Mouse (Mus musculus) spleen, embryonic (tissue): Measurements from ENCODE around the gene B3gnt9.

ENCODE experiments used
- CTCF ChIA-PET: fragments of 350-600 bp; sonication (Branson Sonifier 250); formaldehyde crosslinking; loops from one replicate; lab custom pipeline; 2022; lab: Charles Lee

The B3gnt9 gene

DNA sequence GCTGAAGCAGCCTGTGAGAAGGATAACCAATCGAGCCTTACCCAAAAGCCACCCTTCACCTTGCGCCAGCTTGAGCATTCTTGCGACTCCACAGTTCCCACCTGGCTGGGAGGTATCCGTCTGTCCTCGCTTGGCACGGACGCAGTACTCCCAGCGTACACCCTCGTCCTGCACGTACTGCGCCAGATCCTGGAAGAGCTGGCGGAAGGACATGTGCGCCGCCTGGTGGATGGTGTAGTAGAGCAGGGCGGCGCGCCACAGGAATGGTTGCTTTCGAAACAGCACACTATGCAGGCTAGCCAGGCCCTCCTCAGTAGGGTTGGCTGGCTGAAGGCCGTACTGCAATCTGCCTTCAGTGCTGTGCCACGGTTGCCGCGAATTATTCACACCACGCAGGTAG is 28.1 kb upstream of the B3gnt9 start:
- CTCF ChIA-PET, result interaction anchor here (0.9 to 1.1 kb wide), 3 partner anchors 24 to 104 kb away, joined by 3 to 5 read pairs (median 4); partner anchors contain the start of gene B3gnt9

DNA sequence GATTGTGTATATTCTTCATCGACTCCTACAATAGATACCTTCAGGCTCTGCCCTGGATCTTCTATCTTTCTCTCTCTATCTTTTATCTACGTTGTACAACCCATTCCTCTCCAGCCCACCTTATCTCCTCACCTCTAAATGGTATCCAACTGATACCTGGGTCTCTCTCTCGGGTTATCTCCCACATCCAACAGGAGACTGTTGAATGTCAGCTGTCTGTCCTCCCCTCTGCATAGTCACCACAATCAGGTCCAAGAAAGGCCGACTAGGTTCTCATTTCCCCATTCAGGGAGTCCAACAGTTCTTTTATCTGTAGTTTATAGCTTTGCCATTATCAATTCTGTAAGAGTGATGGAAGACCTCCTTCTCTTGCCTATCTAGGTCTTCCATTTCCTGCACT is 27.3 kb upstream of the B3gnt9 start:
- CTCF ChIA-PET, result interaction anchor here (1.0 to 1.1 kb wide), 2 partner anchors 23 to 27 kb away, joined by 4 to 5 read pairs; partner anchors contain the start of gene B3gnt9

DNA sequence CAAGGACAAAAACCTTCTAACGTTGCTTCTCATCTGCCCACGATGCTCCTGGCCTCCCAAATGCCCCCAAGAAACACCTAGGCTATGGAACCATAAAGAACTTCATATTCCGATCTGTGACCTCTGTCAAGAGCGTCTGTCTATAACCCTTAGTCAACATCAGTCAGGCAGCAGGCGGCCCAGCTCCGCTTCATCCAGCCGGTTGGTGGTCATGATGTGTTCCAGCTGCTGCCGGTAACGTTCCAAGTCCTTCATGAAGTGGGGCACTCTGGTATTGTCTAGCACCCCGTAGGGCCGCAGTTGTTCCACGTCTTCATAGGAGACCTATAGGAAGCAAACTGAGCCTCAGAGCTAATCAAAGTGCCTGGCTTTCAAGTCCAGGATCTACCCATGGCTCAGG is 26.9 kb upstream of the B3gnt9 start:
- CTCF ChIA-PET, result interaction anchor here (1.0 kb wide), 1 partner anchor 16 kb away, joined by 3 read pairs; the partner anchor contains the start of gene E2f4

DNA sequence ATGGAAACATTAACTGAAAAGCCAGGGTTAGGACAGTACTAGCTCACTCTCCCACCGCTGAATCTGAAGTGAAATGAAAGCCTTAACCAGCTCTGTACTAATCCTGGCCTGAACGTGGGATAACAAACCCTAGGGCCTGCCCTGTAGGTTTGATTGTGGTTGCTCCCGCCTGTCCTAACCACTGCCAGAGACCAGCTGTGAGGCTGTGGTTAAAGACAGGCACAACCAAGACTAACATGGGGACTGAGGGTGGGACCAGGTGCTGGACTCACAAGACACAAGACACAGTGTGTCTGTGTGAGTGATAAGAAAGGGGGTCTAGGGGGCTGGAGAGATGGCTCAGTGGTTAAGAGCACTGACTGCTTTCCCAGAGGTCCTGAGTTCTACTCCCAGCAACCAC is 25.6 kb upstream of the B3gnt9 start:
- CTCF ChIA-PET, result interaction anchor here (1.3 kb wide), 1 partner anchor 27 kb away, joined by 4 read pairs; no protein-coding TSS in a partner anchor

DNA sequence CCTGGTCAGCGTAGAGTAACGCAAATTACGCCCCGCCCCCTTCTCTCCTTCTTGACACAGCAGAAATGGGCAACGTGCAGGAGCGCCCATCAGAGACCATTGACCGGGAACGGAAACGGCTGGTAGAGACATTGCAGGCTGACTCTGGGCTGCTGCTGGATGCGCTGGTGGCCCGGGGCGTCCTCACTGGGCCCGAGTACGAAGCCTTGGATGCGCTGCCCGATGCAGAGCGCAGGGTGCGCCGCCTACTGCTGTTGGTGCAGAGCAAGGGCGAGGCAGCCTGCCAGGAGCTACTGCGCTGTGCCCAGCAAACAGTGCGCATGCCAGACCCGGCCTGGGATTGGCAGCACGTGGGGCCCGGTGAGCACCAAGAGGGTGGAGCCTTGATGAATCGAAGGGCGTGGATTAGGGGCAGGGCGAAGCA is 24.0 kb upstream of the B3gnt9 start:
- CTCF ChIA-PET, result interaction anchor here (1.4 kb wide), 1 partner anchor 21 kb away, joined by 7 read pairs; no protein-coding TSS in a partner anchor

DNA sequence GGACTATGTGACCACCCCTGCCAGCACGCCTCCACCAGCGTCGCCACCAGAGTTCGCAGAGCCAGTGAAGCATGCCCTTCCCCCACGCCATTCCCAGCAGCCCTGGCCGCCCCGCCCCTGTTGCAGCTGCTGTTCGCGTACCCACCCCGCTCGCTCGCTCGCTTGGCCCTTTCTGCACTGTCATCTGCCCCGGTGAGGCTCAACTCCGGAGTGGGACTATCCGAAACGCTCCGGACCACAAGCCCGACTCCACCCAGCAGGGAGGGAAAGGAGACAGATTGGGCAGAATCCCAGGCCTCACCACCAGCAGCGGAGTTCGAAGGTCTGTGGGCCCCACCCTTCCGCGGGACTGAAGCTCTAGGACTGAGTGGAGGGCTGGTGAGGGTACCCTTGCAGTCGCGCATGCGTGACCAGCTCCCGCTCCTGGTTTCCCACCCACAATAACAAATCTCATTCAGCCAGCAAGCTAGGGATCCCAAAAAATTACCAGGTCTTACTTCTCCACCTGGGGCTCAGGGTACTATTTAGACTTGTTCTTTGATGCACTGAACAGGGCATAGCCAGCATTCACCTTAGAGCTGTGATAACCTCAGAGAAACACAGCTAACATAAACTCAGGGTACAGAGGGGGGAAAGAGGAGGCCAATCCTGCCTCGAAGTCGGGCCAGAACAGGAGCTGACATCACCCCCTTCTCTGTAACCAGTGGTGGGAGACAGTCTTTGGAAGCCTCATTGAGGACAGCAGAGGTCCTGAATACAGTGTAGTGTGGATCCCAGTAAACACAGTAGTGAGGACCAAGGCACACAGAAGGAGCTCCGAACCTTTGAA is 21.6 kb upstream of the B3gnt9 start:
- CTCF ChIA-PET, result interaction anchor here (0.5 to 1.2 kb wide), 2 partner anchors 9 to 12 kb away, joined by 3 read pairs; no protein-coding TSS in a partner anchor

DNA sequence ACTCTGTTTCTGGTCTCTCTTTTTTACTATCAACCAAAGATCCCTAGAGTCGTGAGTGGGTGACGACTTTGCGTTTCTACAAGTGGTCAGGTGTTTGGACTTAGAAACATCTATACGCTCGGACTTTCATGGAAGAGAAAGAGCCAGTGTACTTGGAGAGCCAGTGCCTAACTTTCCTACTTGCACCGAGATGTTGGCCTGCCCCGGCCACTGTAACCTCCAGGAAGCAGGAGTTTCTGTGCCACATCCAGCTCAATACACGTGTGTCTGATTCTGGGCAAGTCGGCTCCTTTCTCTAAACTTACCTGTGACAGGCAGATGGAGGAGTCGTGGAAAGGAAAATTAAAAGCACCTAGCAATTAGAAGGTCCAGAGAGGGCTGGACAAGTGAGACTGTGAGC is 20.9 kb upstream of the B3gnt9 start, which contains the start of gene Nol3:
Gene Nol3 (plus strand): TSS at position 301 of the 400 bp plus-strand sequence.
- CTCF ChIA-PET, result no interaction called here

DNA sequence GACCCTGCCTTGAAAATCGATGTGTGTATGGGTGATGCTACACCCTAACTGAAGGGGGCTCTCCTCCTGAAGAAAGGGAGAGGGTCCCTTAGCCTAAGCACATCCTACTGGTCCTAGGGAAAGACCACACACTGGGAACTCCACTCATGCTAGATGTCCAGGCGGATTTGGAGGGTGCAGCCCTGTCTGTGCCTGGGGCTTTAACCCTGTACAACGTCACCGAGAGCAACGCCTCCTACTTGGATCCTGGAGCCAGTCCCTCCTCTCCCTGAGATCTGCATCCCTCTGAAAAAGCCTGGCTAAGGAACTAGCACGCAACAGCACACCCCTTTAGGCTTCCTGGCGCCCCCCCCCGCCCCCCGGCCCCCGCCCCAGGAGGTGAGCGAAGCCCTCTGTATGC is 20.4 kb upstream of the B3gnt9 start:
- CTCF ChIA-PET, result no interaction called here

DNA sequence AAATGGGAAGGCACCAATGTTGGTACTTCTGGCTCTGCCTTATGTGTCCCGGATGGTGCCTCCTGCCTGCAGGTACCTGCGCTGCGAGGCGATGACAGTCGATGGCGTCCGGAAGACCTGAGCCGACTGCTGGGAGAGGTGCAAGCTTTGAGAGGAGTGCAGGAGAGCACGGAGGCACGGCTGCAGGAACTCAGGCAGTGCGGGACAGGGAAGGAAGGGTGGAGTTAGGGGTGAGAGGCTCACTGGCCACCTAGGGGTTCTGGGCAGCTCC is 15.9 kb upstream of the B3gnt9 start:
- CTCF ChIA-PET, result no interaction called here

DNA sequence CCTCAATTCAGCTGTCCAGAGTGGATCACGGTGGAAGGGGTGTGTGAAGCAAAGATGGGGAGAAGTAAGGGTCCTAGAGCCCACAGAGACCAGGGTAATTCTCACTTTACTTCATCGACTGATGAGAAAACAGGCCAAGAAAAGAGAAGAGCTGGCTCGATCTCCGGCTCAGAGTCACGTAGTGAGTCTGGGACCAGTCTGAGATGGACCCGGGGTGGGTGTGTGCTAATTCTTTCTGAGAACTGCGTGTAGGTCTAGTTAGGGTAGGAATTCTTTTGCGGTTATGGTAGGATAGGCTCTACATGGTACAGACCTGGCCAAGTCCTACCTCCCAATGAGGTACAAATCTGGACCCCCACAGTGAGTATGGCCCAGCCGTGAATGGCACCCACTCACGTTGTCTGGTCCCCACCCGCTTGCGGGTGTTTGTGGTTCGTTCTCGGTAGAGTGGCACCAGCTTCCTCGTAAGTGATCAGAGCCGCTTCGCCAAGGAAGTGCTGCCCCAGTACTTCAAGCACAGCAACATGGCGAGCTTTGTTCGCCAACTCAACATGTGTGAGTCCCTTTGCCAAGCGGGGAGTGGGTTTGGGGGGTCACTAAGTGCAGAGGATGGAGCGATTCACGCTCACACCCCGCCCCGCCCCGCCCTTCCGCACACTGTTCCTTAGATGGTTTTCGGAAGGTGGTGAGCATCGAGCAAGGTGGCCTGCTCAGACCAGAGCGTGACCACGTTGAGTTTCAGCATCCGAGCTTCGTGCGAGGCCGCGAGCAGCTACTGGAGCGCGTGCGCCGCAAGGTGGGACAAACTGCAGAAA is 15.4 kb upstream of the B3gnt9 start:
- CTCF ChIA-PET, result no interaction called here

DNA sequence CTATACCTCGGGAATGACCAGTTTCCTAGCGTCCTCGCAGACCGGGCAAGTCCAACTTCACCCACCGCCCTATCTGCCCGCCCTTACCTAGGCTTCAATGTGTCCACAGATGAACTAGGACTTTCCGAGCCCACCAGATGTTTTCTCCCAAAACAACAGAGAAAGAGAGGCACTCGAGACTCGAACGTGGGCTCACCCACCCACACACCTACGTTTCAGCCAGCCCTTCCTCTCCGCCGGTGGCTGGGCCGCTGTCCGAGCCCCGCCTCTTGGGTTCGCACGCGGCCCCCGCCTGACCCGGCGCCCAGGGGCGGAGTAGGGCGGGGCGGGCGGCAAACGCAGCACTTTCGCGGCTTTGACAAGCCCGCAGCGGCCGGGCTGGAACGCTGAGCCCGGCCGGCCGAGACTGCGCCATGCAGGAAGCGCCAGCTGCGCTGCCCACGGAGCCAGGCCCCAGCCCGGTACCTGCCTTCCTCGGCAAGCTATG is 14.6 kb upstream of the B3gnt9 start, which contains the start of gene Hsf4:
Gene Hsf4 (plus strand): TSS at position 341 of the 487 bp plus-strand sequence.
- CTCF ChIA-PET, result no interaction called here

DNA sequence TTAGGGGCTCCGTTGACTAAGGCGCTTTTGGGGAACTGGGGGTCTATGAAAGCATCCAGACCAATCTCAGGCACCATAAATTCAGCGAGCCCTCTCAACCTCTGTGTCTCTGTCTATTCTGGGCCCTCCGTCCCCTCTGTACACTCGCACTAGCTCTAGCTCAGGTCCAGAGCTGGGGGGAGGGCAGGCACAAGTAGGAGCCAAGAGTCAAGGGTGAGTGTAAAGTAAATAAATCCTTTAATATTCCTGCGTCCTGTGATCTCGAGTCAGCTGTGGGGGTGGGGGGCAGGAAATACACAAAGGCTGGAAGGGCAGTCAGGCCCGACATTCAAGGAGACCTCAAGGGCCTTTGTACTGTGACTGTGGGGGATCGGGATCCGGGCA is 14.1 kb upstream of the B3gnt9 start:
- CTCF ChIA-PET, result no interaction called here

DNA sequence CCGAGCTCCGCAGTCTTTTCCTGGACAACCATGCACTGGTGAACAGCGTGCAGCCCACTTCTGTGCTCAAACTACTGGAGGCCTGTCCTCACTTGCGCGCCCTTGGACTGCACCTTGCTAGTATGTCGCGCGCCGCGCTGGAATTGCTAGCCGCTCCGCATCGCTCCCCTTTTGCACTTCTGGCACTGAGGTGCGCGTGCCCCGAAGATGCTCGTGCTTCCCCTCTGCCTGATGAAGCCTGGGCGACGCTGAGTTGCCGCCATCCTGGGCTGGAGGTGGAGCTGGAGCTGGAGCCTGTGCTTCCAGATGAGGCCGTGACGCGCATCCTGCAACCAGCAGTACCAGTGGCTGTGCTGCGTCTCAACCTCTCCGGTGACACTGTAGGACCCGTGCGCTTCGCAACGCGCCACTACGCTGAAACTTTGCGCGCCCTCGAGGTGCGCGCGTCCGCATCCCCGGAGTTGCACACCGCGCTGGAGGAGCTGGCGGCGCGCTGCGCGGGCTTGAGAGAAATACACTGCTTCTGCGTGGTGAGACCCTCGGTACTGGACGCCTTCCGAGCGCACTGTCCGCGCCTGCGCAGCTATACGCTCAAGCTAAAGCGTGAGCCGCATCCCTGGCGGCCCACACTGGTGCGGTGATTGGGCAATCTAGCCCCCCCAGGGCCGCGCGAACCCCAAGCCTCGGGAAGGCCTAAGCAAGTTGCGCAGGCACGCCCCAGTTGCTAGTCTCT is 13.6 kb upstream of the B3gnt9 start:
- CTCF ChIA-PET, result interaction anchor here (0.7 to 0.9 kb wide), 2 partner anchors 8 to 14 kb away, joined by 3 read pairs; partner anchors contain the start of gene B3gnt9

DNA sequence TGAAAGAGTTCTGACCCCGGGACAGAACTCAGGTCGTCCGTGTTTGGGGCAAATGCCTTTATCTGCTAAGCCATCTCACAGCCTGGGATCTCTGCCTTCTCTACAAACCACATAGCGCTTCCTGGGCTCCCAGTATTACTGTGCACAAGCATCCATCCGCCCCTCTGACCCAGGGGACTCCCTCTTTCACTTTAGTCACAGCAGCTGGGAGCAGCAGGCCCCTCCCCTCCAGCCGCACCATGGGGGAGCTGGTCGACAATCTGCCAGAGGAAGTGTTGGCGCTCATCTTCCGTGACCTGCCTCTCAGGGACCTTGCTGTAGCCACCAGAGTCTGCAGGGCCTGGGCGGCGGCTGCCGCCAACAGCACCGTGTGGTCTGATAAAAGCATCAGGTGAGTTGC is 11.8 kb upstream of the B3gnt9 start:
- CTCF ChIA-PET, result interaction anchor here (0.6 kb wide), 1 partner anchor 29 kb away, joined by 4 read pairs; no protein-coding TSS in a partner anchor

DNA sequence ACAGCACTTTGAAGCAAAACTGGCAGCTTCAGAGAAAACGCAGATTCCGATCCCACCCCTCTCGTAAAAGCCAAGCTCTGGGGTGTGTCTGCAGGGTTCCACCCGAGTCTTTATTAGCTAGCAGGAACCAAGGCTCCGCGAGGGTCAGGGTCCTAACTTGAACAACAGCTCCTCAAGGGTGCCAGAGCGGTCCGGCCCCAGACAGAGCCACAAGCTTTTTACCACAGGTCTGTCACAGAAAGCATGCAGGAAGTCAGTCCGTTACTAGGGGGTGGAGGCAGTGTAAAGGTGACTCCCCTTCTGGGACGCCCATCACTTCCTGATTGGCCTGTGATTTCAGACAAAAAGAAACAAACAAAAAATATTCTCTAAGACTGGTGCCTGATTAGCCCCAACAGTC is 10.2 kb upstream of the B3gnt9 start:
- CTCF ChIA-PET, result no interaction called here

DNA sequence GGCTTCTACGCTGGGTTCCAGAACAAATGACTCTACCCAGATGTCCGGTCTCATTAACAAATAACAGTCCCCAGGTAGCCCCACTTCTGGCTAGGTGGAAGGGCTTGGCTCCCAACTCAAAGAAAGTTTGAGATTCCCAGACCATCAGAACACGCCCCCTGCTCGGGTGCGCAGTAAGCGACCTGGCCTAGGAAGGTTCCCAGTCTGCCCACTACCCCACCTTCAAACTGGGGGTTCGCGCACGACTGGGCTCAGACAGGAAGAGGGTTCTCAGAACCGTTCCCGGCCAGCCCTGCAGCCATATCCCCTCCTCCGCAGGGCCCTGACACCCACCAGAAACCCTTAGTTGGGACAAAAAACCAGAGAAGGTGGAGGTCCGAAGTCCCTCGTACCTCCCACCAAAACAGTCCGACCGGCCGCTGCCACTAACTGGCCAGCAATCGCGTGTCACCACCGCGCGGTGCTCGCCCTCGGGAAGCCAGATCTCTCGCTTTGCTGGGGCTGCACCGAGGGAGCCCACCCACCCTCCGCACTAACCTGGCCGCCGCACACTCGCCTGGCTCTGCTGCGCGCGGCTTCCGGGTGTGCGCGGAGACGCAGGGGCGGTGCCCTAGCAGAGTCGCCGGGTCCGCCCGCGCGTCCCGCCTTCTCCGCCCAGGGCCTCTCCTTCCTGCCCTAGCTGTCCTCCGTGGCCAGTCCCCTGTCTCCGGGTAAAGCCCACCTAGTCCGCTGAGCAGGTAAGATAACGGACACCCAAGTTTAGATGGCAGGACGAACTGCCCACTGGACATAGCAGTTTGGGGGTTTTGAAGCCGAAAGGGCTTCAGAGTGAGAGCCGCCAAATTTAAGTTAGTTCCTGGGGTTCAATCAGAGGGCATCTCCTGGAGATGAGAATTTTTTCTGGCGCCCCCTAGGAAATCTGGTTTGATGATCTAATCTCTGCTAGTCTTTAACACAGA is 9.3 kb upstream of the B3gnt9 start, which contains the start of the genes Tradd and Fbxl8:
Gene Tradd (minus strand): TSS at position 586 of the 959 bp plus-strand sequence.
Gene Fbxl8 (plus strand): TSS at position 625 of the 959 bp plus-strand sequence.
- CTCF ChIA-PET, result no interaction called here

DNA sequence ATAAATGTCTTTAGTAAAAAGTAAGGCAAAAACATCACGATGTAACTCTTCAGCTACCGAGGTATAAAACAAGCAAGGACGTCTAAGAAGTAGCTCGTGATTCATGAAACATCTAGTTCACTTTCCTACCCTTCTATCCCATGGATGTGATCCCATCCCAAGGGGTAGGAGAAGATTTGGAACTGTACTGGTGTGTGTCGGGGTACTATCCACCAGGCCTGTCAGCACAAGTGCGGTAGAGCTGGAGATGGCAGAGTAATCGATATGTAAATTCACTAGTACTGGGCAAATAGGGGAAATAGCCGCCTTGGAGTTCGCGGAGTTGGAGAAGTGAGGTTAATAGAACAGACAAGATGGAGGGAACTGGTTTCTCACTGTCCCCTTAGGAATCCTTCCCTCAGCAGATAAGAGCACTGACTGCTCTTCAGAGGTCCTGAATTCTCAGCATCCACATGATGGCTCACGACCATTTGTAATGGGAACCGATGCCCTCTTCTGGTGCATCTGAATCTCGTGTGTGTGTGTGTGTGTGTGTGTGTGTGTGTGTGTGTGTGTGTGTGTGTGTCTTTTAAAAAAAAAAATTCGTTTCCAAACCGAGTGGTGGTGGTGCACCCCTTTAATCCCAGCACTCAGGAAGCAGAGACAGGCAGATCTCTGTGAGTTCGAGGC is 8.4 kb upstream of the B3gnt9 start:
- CTCF ChIA-PET, result interaction anchor here (0.7 kb wide), 1 partner anchor 9 kb away, joined by 3 read pairs; no protein-coding TSS in a partner anchor

DNA sequence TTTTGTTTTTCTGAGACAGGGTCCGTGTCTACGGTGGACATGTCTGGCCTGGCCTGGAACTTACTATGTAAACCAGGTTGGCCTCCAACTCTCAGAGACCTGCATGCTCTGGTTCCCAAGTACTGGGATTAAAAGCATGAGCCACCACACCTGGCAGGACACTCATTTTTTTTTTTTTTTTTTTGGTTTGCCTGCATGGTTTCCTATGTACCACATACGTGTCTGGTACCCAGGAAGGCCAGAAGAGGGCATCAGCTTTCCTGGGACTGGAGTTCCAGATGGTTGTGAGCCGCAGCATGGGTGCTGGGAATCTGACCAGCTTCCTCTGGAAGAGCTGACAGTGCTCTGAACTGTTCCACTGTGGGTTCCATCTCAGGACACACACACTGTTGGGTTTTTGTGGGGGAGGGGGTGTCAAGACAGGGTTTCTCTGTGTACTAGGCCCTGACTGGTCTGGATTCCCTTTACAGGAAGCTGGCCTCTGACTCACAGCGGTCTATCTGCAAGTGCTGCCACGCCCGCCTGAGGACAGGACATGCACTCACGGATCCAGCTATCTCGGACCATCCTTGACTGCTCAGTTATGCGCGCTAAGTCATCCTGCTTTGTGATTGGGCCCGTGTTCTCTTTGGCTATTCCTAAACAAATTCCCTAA is 6.5 kb upstream of the B3gnt9 start:
- CTCF ChIA-PET, result interaction anchor here (0.6 kb wide), 3 partner anchors 28 to 1131 kb away, joined by 3 read pairs; no protein-coding TSS in a partner anchor
